Mouse (Mus musculus) embryonic facial prominence, embryonic 15.5 days (tissue): ENCODE data around the gene Uvrag. TPM values are rescaled to one million over a fixed set of nuclear protein-coding genes. Genes with fewer than 3 reads are reported as not detected.

Experiments used
- ATAC-seq: fragments of 200-750 bp; cut with Nextera tagmentation; 2 replicates; pipeline ENCODE4 v1.8.0; 2017; ENCODE audit warnings: low read depth, moderate TSS enrichment; ENCODE audit not compliant: insufficient number of reproducible peaks, low FRiP score, low TSS enrichment
- H3K27ac ChIP-seq: fragments of 300-500 bp; sonication (generic); replicated peaks from 2 replicates; pipeline ENCODE4 v1.5.1; 2015; ENCODE audit warnings: mild to moderate bottlenecking, inconsistent platforms
- H3K27me3 ChIP-seq: fragments of 300-500 bp; sonication (generic); 2 replicates; pipeline ENCODE4 v1.6.1; 2015; ENCODE audit warnings: inconsistent platforms
- H3K36me3 ChIP-seq: fragments of 300-500 bp; sonication (generic); 2 replicates; pipeline ENCODE4 v1.6.1; 2015; ENCODE audit warnings: mild to moderate bottlenecking, inconsistent platforms
- H3K4me1 ChIP-seq: fragments of 300-500 bp; sonication (generic); 2 replicates; pipeline ENCODE4 v1.6.1; 2015; ENCODE audit warnings: inconsistent platforms
- H3K4me2 ChIP-seq: fragments of 300-500 bp; sonication (generic); replicated peaks from 2 replicates; pipeline ENCODE4 v1.6.1; 2015; ENCODE audit warnings: mild to moderate bottlenecking, inconsistent platforms
- H3K4me3 ChIP-seq: fragments of 300-500 bp; sonication (generic); replicated peaks from 2 replicates; pipeline ENCODE4 v1.5.1; 2015; ENCODE audit warnings: mild to moderate bottlenecking, inconsistent platforms
- H3K9ac ChIP-seq: fragments of 300-500 bp; sonication (generic); 2 replicates; pipeline ENCODE4 v1.6.1; 2015; ENCODE audit warnings: inconsistent platforms
- H3K9me3 ChIP-seq: fragments of 300-500 bp; sonication (generic); replicated peaks from 2 replicates; pipeline ENCODE4 v1.6.1; 2016; ENCODE audit warnings: inconsistent platforms
- WGBS: fragments of 180-500 bp; shearing (Covaris S2); methylation state at CpG from one replicate; pipeline ENCODE4 v1.1.7; 2015; 5-methylcytosine and 5-hydroxymethylcytosine counted together
- polyA plus RNA-seq: library from polyadenylated mRNA; unstranded; fragments of >200 nt; fragmentation: Nextera tagmentation; extraction: Ambion mirVana; gene quantifications from 2 replicates; pipeline ENCODE4 v1.2.1, GENCODE M21; 2015

The Uvrag gene
- polyA plus RNA-seq, 1 experiment from 2014 or later, result 18.9 TPM

- Histone ChIP-seq H3K27ac (no peak overlapping the region), H3K4me3 (no peak overlapping the region), H3K4me1 (peaks cover 87% of the 10 kb centered on the region), H3K36me3 (no peaks in the 10 kb centered on the region), H3K9me3 (no peaks in the 10 kb centered on the region), H3K4me2 (no peak overlapping the region), H3K27me3 (no peaks in the 10 kb centered on the region), H3K9ac (no peak overlapping the region)
- WGBS, result 20% methylated on average over 12 of the region's 12 CpGs
- no peak for ATAC-seq
These were observed 273.7 kb downstream of the Uvrag start for GRCm38 (mm10) chr7:98867053-98867793.

- no peaks in the 10 kb centered on the region for H3K36me3 ChIP-seq
- H3K27me3 ChIP-seq, result no peaks in the 10 kb centered on the region
- no peak overlapping the region for H3K4me2 ChIP-seq
- H3K4me3 ChIP-seq, result no peak overlapping the region
- no peak overlapping the region for H3K9ac ChIP-seq
- WGBS, result 45% methylated on average over 9 of the region's 9 CpGs
- peaks cover 64% of the 10 kb centered on the region for H3K4me1 ChIP-seq
- no peaks in the 10 kb centered on the region for H3K9me3 ChIP-seq
- no peak overlapping the region for H3K27ac ChIP-seq
- ATAC-seq, result no peak
These were observed 276.8 kb downstream of the Uvrag start for GRCm38 (mm10) chr7:98863969-98864718.

DNA sequence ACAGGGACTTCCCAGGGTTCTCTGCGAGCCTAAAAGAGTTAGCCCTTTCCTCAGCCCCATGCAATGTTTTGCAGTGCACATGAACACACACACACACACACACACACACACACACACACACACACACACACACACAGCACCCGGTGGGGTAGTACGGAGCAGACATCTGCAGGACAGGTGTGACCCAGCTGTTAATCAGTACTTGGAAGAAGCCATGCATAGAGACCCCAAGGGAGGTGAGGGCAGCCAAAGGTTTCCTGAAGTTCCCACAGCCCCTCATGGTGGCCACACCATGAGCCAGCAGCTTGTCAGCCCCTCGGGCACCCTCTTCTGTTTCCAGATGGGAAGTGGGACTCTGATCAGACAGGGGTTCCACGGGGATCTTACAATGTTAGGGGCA, 277.9 kb downstream of the Uvrag start:
- 44% methylated on average over 5 of the region's 5 CpGs for WGBS
- no peak overlapping the region for H3K4me2 ChIP-seq
- no peaks in the 10 kb centered on the region for H3K36me3 ChIP-seq
- no peak overlapping the region for H3K9ac ChIP-seq
- no peak overlapping the region for H3K27ac ChIP-seq
- H3K9me3 ChIP-seq, result no peaks in the 10 kb centered on the region
- no peak overlapping the region for H3K4me3 ChIP-seq
- no peaks in the 10 kb centered on the region for H3K27me3 ChIP-seq
- no peak for ATAC-seq
- peaks cover 53% of the 10 kb centered on the region for H3K4me1 ChIP-seq

DNA sequence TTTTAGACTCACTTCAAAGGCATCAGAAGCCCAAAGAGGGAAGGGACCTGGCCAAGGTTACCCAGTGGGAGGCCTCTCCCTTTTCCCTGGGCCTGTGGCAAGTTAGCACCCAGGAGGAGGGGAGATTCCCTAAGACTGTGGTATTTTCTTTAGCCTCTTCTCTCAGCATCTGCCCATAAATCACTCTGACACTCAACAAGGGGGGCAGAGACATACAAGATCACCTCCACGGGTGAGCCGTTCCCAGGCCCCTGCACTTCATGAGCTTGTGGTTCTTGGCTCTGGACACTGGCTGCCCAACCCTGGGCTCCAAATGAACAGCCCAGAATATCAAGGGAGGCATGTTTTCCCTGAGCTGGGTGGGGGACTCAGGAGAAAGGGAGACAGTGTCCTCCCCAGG, 279.9 kb downstream of the Uvrag start:
- Histone ChIP-seq H3K4me1 (peaks cover 37% of the 10 kb centered on the region), H3K36me3 (no peaks in the 10 kb centered on the region), H3K27ac (no peak overlapping the region), H3K9me3 (no peaks in the 10 kb centered on the region), H3K4me3 (no peak overlapping the region), H3K9ac (no peak overlapping the region), H3K4me2 (no peak overlapping the region), H3K27me3 (no peaks in the 10 kb centered on the region)
- 58% methylated on average over 2 of the region's 2 CpGs for WGBS
- no peak for ATAC-seq

DNA sequence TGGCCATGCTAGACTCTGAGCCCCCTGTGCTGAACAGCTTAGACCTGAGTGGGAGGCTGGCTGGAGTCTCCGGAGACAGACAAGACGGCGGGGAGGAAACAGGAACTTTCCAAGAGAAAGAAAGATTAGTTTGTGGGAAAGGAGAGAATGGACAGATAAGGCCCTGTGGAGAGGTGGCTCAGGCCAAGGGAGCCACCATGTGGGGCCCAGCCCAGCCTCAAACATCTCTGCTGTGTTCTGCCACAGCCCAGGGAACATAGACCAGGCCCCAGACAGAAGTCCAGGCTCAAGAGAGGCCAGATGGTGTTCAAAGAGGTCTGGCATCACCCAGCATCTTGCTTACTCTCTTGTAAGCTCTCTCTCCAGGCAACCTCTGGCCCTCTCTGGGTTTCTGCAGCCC, 283.8 kb downstream of the Uvrag start:
- WGBS, result 45% methylated on average over 3 of the region's 3 CpGs
- H3K27ac ChIP-seq, result no peak overlapping the region; the same call in 1 of the 2 replicates
- H3K4me2 ChIP-seq, result no peak overlapping the region
- H3K9me3 ChIP-seq, result no peaks in the 10 kb centered on the region
- no peak overlapping the region for H3K4me3 ChIP-seq
- no peaks in the 10 kb centered on the region for H3K27me3 ChIP-seq
- H3K4me1 ChIP-seq, result 0 out of 2 replicates have a peak, but pooled peaks cover 7% of the 10 kb centered on the region
- H3K36me3 ChIP-seq, result 0 out of 2 replicates have a peak, but pooled peaks cover 3% of the 10 kb centered on the region
- ATAC-seq, result no peak
- no peak overlapping the region for H3K9ac ChIP-seq

- Histone ChIP-seq H3K27ac (no peak overlapping the region), H3K9me3 (no peaks in the 10 kb centered on the region), H3K9ac (no peak overlapping the region), H3K4me1 (peaks cover 10% of the 10 kb centered on the region), H3K36me3 (0 out of 2 replicates have a peak, but pooled peaks cover 3% of the 10 kb centered on the region), H3K4me2 (no peak overlapping the region), H3K27me3 (no peaks in the 10 kb centered on the region), H3K4me3 (no peak overlapping the region)
- no peak for ATAC-seq
- 36% methylated on average over 3 of the region's 3 CpGs for WGBS
These were observed 284.8 kb downstream of the Uvrag start for GRCm38 (mm10) chr7:98856128-98856527.

DNA sequence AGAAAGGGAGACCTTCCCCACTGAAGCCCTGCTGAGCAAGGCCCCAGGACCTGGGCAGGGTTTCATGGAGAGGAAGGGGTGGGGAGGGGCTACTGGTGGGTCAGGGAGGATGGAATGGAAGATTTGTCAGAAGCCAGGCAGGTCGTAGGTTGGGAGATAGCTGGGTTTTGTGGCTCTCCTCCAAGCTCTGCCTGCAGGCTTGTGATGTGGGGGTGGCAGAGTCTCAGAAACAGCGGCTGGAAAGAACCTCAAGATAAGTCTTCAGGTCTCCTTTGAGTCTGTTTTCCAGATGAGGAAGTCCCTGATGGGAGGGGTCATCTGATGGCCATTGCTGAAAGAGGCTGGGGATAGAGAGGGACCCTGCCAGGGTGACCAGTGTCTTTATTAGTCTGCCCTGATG, 285.6 kb downstream of the Uvrag start:
- H3K27me3 ChIP-seq, result no peaks in the 10 kb centered on the region
- H3K4me1 ChIP-seq, result peaks cover 15% of the 10 kb centered on the region
- H3K9ac ChIP-seq, result no peak overlapping the region
- peaks cover 5% of the 10 kb centered on the region; the same call in 1 of the 2 replicates for H3K36me3 ChIP-seq
- ATAC-seq, result no peak
- H3K27ac ChIP-seq, result no peak overlapping the region
- no peak overlapping the region for H3K4me2 ChIP-seq
- H3K9me3 ChIP-seq, result no peaks in the 10 kb centered on the region
- H3K4me3 ChIP-seq, result no peak overlapping the region
- WGBS, result 76% methylated on average over 2 of the region's 2 CpGs

DNA sequence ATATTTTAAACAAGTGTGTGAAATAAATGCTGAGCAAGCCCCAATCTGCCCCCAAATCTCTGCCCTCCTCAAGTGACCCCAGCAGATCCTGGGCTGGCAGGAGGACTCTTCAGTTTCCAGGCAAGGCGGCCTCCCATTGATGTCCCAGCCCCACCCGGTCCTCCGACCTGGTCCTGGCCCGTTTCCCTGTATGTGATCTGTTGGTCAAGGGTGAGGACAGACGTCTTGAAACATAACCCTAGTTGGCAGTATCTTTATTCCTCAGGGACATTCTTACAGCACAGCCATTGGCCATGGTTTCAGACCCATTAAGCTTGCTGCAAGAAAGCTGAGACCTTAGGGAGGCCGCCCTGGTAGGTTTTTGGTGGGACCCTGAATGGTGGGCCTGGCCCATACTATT, 287.1 kb downstream of the Uvrag start:
- no peak for ATAC-seq
- peaks cover 21% of the 10 kb centered on the region for H3K4me1 ChIP-seq

DNA sequence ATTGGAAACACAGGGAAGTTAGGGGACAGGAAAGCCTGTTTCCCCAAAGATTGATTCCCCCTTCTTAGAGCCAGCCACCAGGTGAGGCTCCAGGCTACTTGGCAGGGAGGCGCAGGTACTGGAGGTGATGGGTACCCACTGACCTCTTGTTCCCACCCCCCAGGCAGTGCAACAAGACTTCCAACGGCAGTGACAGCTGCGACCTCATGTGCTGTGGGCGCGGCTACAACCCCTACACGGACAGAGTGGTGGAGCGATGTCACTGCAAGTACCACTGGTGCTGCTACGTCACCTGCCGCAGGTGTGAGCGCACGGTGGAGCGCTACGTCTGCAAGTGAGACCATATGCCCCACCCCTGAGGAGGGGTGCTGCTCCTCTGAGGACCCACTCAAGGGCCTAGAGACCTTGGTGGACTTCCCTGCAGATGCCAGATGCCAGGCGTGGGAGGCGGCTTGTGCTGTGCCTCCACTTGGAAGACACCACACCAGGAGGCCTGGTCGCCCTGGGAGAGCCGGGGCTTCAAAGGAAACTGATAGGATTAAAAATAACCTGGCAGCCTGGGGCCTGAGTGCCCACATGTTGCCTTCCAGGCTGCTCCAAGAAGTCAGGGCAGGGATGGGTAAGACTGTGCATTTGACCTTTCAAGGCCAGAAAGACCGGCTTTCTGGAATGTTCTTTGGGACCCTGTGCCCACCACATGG, 287.8 kb downstream of the Uvrag start:
- ATAC-seq, result no peak
- WGBS, result 74% methylated on average over 18 of the region's 18 CpGs
- H3K4me2 ChIP-seq, result no peak overlapping the region
- no peak overlapping the region for H3K4me3 ChIP-seq
- H3K36me3 ChIP-seq, result peaks cover 8% of the 10 kb centered on the region; the same call in 1 of the 2 replicates
- no peak overlapping the region for H3K9ac ChIP-seq
- H3K4me1 ChIP-seq, result peaks cover 21% of the 10 kb centered on the region
- H3K27ac ChIP-seq, result no peak overlapping the region
- no peaks in the 10 kb centered on the region for H3K27me3 ChIP-seq
- H3K9me3 ChIP-seq, result no peaks in the 10 kb centered on the region

More for the DNA sequence above, 287.1 kb downstream of the Uvrag start:
- Histone ChIP-seq H3K4me3 (no peak overlapping the region), H3K4me2 (no peak overlapping the region), H3K9ac (no peak overlapping the region), H3K36me3 (peaks cover 8% of the 10 kb centered on the region; the same call in 1 of the 2 replicates), H3K27ac (no peak overlapping the region), H3K9me3 (no peaks in the 10 kb centered on the region), H3K27me3 (no peaks in the 10 kb centered on the region)
- WGBS, result 79% methylated on average over 6 of the region's 6 CpGs

DNA sequence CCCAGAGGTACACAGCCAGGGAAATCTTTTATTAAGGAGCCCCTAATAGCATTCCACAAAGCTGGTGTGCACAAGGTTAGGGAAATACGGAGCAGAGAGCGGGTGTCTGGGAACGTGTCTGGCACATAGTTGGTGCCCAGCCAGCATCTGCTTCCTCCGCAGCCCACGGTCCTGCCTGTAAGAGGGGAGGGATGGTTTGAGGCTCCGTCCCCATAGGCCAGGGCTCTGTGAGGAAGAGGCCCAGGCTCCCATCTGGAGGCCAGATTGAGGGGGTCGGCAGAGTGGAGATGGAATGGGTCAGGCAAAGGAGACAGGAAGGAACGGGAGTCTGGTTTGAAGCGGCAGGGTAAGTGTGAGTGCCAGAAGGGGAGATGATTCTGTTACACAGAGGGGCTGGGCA, 289.7 kb downstream of the Uvrag start:
- H3K4me3 ChIP-seq, result no peak overlapping the region
- ATAC-seq, result peak; percentile 55
- no peak overlapping the region for H3K9ac ChIP-seq
- peak overlapping the region; percentile 20; the same call in 1 of the 2 replicates for H3K4me2 ChIP-seq
- H3K36me3 ChIP-seq, result peaks cover 8% of the 10 kb centered on the region; the same call in 1 of the 2 replicates
- H3K4me1 ChIP-seq, result peaks cover 21% of the 10 kb centered on the region
- peak overlapping the region; percentile 35 for H3K27ac ChIP-seq
- H3K9me3 ChIP-seq, result no peaks in the 10 kb centered on the region
- no peaks in the 10 kb centered on the region for H3K27me3 ChIP-seq
- WGBS, result 19% methylated on average over 9 of the region's 9 CpGs

- Histone ChIP-seq H3K9ac (no peak overlapping the region), H3K27ac (no peak overlapping the region), H3K4me3 (no peak overlapping the region), H3K4me2 (no peak overlapping the region), H3K36me3 (peaks cover 8% of the 10 kb centered on the region; the same call in 1 of the 2 replicates), H3K4me1 (peaks cover 21% of the 10 kb centered on the region), H3K9me3 (no peaks in the 10 kb centered on the region), H3K27me3 (no peaks in the 10 kb centered on the region)
- ATAC-seq, result no peak
- WGBS, result 85% methylated on average over 5 of the region's 5 CpGs
These were observed 290.6 kb downstream of the Uvrag start for GRCm38 (mm10) chr7:98850388-98850787.
